Mouse (Mus musculus) thymus, adult 2 months (tissue): ENCODE results near the gene Vezf1.

ENCODE experiments used
- CTCF ChIP-seq: fragments of 200-500 bp; IDR thresholded peaks from 2 replicates; pipeline ENCODE4 v1.5.1; 2012; ENCODE audit warnings: mild to moderate bottlenecking, control low read depth, low read length, moderate library complexity, borderline replicate concordance; ENCODE audit not compliant: control insufficient read depth, poor library complexity, insufficient read depth; ENCODE audit errors: extremely low read depth
- POLR2A ChIP-seq: fragments of 200-500 bp; IDR thresholded peaks from 2 replicates; pipeline ENCODE4 v1.6.1; 2012; ENCODE audit warnings: mild to moderate bottlenecking, low read length, control low read depth, moderate library complexity; ENCODE audit not compliant: control insufficient read depth, poor library complexity, insufficient read depth; ENCODE audit errors: extremely low read depth

- TF ChIP-seq POLR2A (no peak), CTCF (no peak)
Measured at GRCm38 (mm10) chr11:88123731-88124130, 55.7 kb downstream of the Vezf1 start.
